Mouse (Mus musculus) embryo, embryonic 10 days (tissue): ENCODE measurements at regions not wholly inside any gene's neighbourhood (a gene's known extent, or its start where the extent isn't known, plus 50 kb on each side); places are given as distances from the start of the nearest gene placed in this dataset.
A peak's percentile ranks its signal among the peaks of the same experiment; 100 is the strongest.

ENCODE experiments used
- DNase-seq: peaks from one replicate; pipeline ENCODE4 v3.0.0-alpha.2; 2015; ENCODE audit warnings: low spot score

DNA sequence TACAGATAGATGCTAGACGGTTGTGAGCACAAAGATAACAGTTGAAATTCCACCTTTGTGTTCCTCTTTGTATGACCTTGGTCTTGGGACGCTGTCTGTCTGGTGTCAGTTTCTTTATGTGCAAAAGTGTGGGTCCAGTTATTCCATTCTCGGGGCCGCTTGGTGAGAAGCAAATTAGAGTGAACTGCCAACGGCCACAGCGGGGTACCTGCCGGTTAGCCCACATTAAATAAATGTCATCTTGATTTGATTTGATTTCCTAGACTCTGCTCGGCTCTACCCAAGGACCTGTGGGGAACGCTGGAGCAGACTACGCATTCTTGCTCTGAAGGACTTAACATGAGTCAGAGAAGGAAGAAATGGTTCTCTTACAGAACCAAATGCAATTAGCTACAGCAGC, 155.0 kb upstream of the Igsf21 start:
- no peak for DNase-seq

GRCm38 (mm10) chr4:140396548-140396947, 150.0 kb upstream of the Igsf21 start:
- DNase-seq = no peak

GRCm38 (mm10) chr4:140392290-140392689, 145.7 kb upstream of the Igsf21 start:
- no peak for DNase-seq

DNA sequence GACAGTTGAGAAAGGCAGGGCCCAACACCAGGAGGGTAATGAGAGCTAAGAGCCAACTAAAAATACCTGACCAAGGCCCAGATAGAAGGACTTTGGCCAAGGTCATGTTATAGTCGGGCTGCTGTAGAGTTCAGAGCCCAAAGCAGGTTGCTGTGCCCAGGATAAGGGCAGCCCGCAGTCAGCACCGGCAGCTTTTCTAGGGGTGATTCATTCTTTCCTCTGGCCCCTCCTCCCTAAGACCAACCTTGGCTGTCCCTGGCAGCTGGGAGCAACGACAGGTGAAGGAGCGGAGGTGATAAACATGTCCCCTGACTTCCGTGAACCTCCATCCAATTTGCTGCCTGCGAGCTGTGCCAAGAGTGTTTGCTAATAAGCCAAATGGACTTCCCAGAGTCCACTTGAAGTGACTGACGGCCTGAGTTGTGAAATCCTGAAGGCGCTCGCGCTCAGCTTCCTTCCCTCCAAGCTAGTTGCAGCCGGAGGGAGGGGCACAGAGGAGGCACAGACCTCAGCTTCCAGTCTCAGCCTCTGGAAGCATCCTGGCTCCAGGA, 144.2 kb upstream of the Igsf21 start:
- no peak for DNase-seq

GRCm38 (mm10) chr4:140385686-140386085, 139.1 kb upstream of the Igsf21 start:
- DNase-seq = no peak

GRCm38 (mm10) chr4:140385226-140385625, 138.6 kb upstream of the Igsf21 start:
- no peak for DNase-seq

DNA sequence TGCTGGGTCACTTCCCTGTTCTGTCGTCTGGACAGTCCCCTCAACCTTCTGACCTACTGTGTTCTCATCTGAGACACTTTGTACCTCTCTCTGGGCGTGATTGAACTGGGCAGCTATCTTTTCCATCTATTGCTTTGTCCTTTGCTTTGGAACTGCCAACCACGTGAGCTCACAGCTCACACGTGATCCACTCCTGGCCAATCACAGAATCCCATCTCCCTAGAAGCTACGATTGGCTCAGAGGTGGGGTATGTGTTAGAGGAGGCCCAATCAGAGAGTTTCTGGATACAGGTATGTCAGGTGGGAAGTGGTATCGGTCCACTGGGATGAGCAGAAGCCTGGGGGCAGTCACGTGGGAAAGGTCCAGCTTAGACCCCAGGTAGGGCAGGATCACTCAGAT, 137.0 kb upstream of the Igsf21 start:
- DNase-seq = no peak

DNA sequence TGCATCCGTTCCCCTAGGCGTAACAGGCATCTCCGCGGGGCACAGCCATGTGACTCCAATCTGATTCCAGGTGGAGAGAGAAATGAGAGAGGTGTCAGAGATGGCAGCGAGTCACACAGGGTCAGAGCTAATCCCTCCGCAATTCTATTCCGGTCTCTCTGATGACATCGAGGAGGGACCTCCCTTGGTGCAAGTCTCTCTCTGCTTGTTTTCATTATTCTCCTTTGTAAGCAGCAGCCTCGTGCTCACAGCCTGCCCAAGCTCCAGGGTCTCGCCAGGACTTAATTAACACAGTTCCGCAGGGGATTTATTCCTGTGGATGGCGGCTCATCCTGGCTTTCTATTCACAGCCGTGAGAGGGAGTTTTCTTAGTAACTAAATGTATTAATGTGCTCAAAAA, 134.1 kb upstream of the Igsf21 start:
- peak; percentile 17 for DNase-seq

- no peak for DNase-seq
Measured at GRCm38 (mm10) chr4:140377941-140378340, 131.4 kb upstream of the Igsf21 start.

- DNase-seq = peak; percentile 39
Measured at GRCm38 (mm10) chr4:140372586-140373325, 126.2 kb upstream of the Igsf21 start.

GRCm38 (mm10) chr4:140371426-140372213, 125.0 kb upstream of the Igsf21 start:
- no peak for DNase-seq

GRCm38 (mm10) chr4:140366975-140367680, 120.5 kb upstream of the Igsf21 start:
- DNase-seq = peak; percentile 20

DNA sequence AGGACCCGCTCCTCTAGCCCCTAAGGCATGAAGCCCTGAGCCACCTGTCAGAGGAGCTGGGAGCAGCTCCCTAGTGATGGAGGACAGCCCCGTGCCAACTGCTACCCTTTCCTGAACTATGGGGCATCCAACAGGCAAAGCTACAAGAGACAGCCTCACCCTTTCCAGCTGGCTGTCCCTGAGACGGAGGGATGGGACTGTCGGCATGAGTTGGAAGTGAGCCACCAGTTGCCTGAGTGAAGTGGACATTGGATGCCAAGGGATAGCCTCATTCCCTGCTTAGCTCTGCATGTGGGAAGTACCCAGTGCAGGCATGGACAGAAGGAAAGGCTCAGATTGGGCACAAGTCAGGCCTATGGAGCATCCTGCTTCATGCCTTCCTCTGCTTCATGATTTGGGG, 112.3 kb upstream of the Igsf21 start:
- no peak for DNase-seq

DNA sequence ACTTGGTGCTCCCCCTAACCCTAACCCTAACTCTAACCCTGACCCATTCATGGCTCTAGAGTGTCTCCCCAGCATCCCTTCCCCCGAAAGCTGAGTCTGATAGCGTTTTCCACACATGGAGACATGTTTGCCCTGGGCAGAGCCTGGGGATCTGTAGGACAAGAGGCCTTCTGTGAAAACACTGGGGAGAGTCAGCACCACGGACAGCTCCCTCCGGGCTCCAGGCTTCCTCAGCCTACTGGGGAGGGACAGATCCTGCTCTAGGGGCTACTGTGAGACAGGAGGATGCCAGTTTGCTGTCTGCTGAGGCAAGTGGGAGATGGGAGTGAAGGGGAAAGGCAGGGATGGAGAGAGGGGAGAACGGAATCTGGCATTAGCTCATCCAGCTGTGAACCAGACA, 111.5 kb upstream of the Igsf21 start:
- peak; percentile 85 for DNase-seq

- DNase-seq = no peak
Measured at GRCm38 (mm10) chr4:140355144-140355550, 108.6 kb upstream of the Igsf21 start.

- no peak for DNase-seq
Measured at GRCm38 (mm10) chr4:140348802-140349201, 102.2 kb upstream of the Igsf21 start.

DNA sequence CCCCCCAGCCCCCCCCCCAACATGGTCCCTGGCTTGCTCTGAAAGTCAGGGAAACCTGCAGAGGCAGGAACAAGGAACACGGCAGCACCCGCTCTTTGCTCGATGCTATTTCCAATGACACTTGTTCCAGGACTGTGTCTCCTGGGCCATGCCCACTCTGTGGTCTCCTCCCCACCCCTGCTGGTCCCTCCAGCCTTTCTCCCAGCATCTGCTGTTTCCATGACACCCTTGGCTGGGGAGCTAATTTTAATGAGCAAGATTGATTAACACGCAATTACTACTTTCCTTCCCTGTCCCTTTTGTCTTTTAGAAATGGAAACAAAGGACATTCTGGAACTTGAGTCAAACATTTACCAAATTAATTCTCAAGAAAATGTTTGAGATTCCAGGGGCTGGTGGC, 83.6 kb upstream of the Igsf21 start:
- no peak for DNase-seq

GRCm38 (mm10) chr4:140326706-140327440, 80.3 kb upstream of the Igsf21 start:
- peak; percentile 72 for DNase-seq

GRCm38 (mm10) chr4:140325677-140326052, 79.1 kb upstream of the Igsf21 start:
- no peak for DNase-seq

DNA sequence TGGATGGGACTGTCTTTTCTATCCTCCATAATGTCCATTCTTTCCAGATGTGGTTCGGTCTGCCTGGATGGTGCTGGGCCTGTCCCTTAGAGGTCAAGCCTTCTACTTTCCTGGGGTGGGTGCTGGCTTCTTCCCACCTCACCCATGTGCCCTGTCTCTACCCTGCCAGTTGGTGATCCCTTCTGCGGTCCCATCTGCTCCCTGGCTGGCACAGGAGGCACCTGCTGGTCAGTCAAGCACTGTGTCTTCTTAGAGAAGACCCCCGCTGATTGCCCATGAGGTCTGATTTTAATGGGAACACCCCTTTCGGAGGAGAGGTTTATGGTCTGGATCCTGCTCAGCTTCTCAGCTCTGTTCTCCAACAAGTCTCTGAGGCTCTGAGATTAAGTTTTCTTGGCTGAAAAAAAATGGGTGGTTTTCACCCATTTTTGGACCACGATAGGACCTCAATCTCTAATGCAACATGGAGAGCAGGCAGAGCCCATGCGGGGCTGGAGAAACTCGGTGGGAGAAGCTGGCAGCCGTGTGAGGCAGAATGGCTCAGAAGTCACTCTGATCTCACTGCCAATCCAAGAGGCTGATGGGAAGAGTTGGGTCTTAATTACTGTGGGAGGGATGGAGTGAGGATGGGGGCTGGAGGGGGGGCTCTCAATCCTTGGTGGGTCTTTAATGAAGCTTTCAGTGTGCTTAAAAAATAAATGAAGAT, 78.5 kb upstream of the Igsf21 start:
- DNase-seq = no peak
